Mouse (Mus musculus): Measurements from ENCODE around the gene Pah. TPM values are rescaled to one million over a fixed set of nuclear protein-coding genes. Genes with fewer than 3 reads are reported as not detected.

Gene Pah
- polyA plus RNA-seq, 1 experiment from 2014 or later, result 0.68 TPM

GRCm38 (mm10) chr10:87572500-87572899 lies 50.9 kb downstream of the Pah start:
- Histone ChIP-seq H3K9me3 (ENCODE audit: control insufficient read depth, low read depth, low read length) (no peaks in the 10 kb centered on the region), H3K36me3 (ENCODE audit: control insufficient read depth, insufficient read depth, low read length) (no peaks in the 10 kb centered on the region), H3K4me1 (ENCODE audit: control insufficient read depth, insufficient read depth, low read length) (no peaks in the 10 kb centered on the region), H3K27me3 (ENCODE audit: control insufficient read depth, insufficient read depth, low read length) (no peaks in the 10 kb centered on the region), H3K4me2 (replicated peaks; ENCODE audit: low read depth, low read length) (no peak overlapping the region), H3K27ac (ENCODE audit: low read length) (no peak overlapping the region), H3K9ac (replicated peaks; ENCODE audit: low read depth, low read length) (no peak overlapping the region), H3K4me3 (ENCODE audit: low read depth, low read length) (no peak overlapping the region)
- 85% methylated on average over 4 of the region's 4 CpGs for WGBS
- ATAC-seq (ENCODE audit: insufficient number of reproducible peaks, insufficient read depth, low FRiP score, low read depth), result no peak

GRCm38 (mm10) chr10:87586696-87587095 lies 65.1 kb downstream of the Pah start:
- 75% methylated on average over 1 of the region's 1 CpGs for WGBS
- H3K36me3 ChIP-seq (ENCODE audit: control insufficient read depth, insufficient read depth, low read length), result no peaks in the 10 kb centered on the region
- ATAC-seq (ENCODE audit: insufficient number of reproducible peaks, insufficient read depth, low FRiP score, low read depth), result no peak
- H3K9ac ChIP-seq (replicated peaks; ENCODE audit: low read depth, low read length), result no peak overlapping the region
- H3K4me1 ChIP-seq (ENCODE audit: control insufficient read depth, insufficient read depth, low read length), result no peaks in the 10 kb centered on the region
- H3K27me3 ChIP-seq (ENCODE audit: control insufficient read depth, insufficient read depth, low read length), result no peaks in the 10 kb centered on the region
- H3K4me2 ChIP-seq (replicated peaks; ENCODE audit: low read depth, low read length), result no peak overlapping the region
- H3K27ac ChIP-seq (ENCODE audit: low read length), result no peak overlapping the region
- H3K4me3 ChIP-seq (ENCODE audit: low read depth, low read length), result no peak overlapping the region
- H3K9me3 ChIP-seq (ENCODE audit: control insufficient read depth, low read depth, low read length), result no peaks in the 10 kb centered on the region

GRCm38 (mm10) chr10:87593916-87594315 lies 72.3 kb downstream of the Pah start:
- Histone ChIP-seq H3K27me3 (ENCODE audit: control insufficient read depth, insufficient read depth, low read length) (no peaks in the 10 kb centered on the region), H3K4me3 (ENCODE audit: low read depth, low read length) (no peak overlapping the region), H3K27ac (ENCODE audit: low read length) (no peak overlapping the region), H3K9ac (replicated peaks; ENCODE audit: low read depth, low read length) (no peak overlapping the region), H3K9me3 (ENCODE audit: control insufficient read depth, low read depth, low read length) (no peaks in the 10 kb centered on the region), H3K36me3 (ENCODE audit: control insufficient read depth, insufficient read depth, low read length) (no peaks in the 10 kb centered on the region), H3K4me1 (ENCODE audit: control insufficient read depth, insufficient read depth, low read length) (no peaks in the 10 kb centered on the region), H3K4me2 (replicated peaks; ENCODE audit: low read depth, low read length) (no peak overlapping the region)
- 55% methylated on average over 2 of the region's 2 CpGs for WGBS
- ATAC-seq (ENCODE audit: insufficient number of reproducible peaks, insufficient read depth, low FRiP score, low read depth), result no peak

GRCm38 (mm10) chr10:87596361-87597074 lies 74.9 kb downstream of the Pah start:
- 32% methylated on average over 5 of the region's 5 CpGs for WGBS
- Histone ChIP-seq H3K4me1 (ENCODE audit: control insufficient read depth, insufficient read depth, low read length) (no peaks in the 10 kb centered on the region), H3K4me3 (ENCODE audit: low read depth, low read length) (no peak overlapping the region), H3K4me2 (replicated peaks; ENCODE audit: low read depth, low read length) (no peak overlapping the region), H3K27ac (ENCODE audit: low read length) (no peak overlapping the region), H3K9me3 (ENCODE audit: control insufficient read depth, low read depth, low read length) (no peaks in the 10 kb centered on the region), H3K9ac (replicated peaks; ENCODE audit: low read depth, low read length) (no peak overlapping the region), H3K27me3 (ENCODE audit: control insufficient read depth, insufficient read depth, low read length) (no peaks in the 10 kb centered on the region), H3K36me3 (ENCODE audit: control insufficient read depth, insufficient read depth, low read length) (no peaks in the 10 kb centered on the region)
- no peak for ATAC-seq (ENCODE audit: insufficient number of reproducible peaks, insufficient read depth, low FRiP score, low read depth)

- no peaks in the 10 kb centered on the region for H3K9me3 ChIP-seq (ENCODE audit: control insufficient read depth, low read depth, low read length)
- no peak overlapping the region for H3K4me3 ChIP-seq (ENCODE audit: low read depth, low read length)
- H3K36me3 ChIP-seq (ENCODE audit: control insufficient read depth, insufficient read depth, low read length), result no peaks in the 10 kb centered on the region
- H3K9ac ChIP-seq (replicated peaks; ENCODE audit: low read depth, low read length), result no peak overlapping the region
- WGBS, result 55% methylated on average over 9 of the region's 9 CpGs
- no peak overlapping the region for H3K27ac ChIP-seq (ENCODE audit: low read length)
- no peaks in the 10 kb centered on the region for H3K4me1 ChIP-seq (ENCODE audit: control insufficient read depth, insufficient read depth, low read length)
- no peaks in the 10 kb centered on the region for H3K27me3 ChIP-seq (ENCODE audit: control insufficient read depth, insufficient read depth, low read length)
- no peak for ATAC-seq (ENCODE audit: insufficient number of reproducible peaks, insufficient read depth, low FRiP score, low read depth)
- H3K4me2 ChIP-seq (replicated peaks; ENCODE audit: low read depth, low read length), result no peak overlapping the region
Measured at GRCm38 (mm10) chr10:87597075-87597677, 75.6 kb downstream of the Pah start.

GRCm38 (mm10) chr10:87602151-87602550 lies 80.6 kb downstream of the Pah start:
- Histone ChIP-seq H3K27ac (ENCODE audit: low read length) (no peak overlapping the region), H3K36me3 (ENCODE audit: control insufficient read depth, insufficient read depth, low read length) (no peaks in the 10 kb centered on the region), H3K4me1 (ENCODE audit: control insufficient read depth, insufficient read depth, low read length) (no peaks in the 10 kb centered on the region), H3K9me3 (ENCODE audit: control insufficient read depth, low read depth, low read length) (no peaks in the 10 kb centered on the region), H3K4me2 (replicated peaks; ENCODE audit: low read depth, low read length) (no peak overlapping the region), H3K4me3 (ENCODE audit: low read depth, low read length) (no peak overlapping the region), H3K27me3 (ENCODE audit: control insufficient read depth, insufficient read depth, low read length) (no peaks in the 10 kb centered on the region), H3K9ac (replicated peaks; ENCODE audit: low read depth, low read length) (no peak overlapping the region)
- no peak for ATAC-seq (ENCODE audit: insufficient number of reproducible peaks, insufficient read depth, low FRiP score, low read depth)
- WGBS, result 55% methylated on average over 1 of the region's 1 CpGs

- Histone ChIP-seq H3K36me3 (ENCODE audit: control insufficient read depth, insufficient read depth, low read length) (no peaks in the 10 kb centered on the region), H3K9ac (replicated peaks; ENCODE audit: low read depth, low read length) (no peak overlapping the region), H3K9me3 (ENCODE audit: control insufficient read depth, low read depth, low read length) (no peaks in the 10 kb centered on the region), H3K4me1 (ENCODE audit: control insufficient read depth, insufficient read depth, low read length) (no peaks in the 10 kb centered on the region), H3K4me2 (replicated peaks; ENCODE audit: low read depth, low read length) (no peak overlapping the region), H3K27me3 (ENCODE audit: control insufficient read depth, insufficient read depth, low read length) (no peaks in the 10 kb centered on the region), H3K4me3 (ENCODE audit: low read depth, low read length) (no peak overlapping the region), H3K27ac (ENCODE audit: low read length) (no peak overlapping the region)
- ATAC-seq (ENCODE audit: insufficient number of reproducible peaks, insufficient read depth, low FRiP score, low read depth), result no peak
- WGBS, result 95% methylated on average over 1 of the region's 1 CpGs
Measured at GRCm38 (mm10) chr10:87625196-87625595, 103.6 kb downstream of the Pah start.
